Mouse (Mus musculus) liver, embryonic 14.5 days (tissue): ENCODE data around the gene Prkar1a.

Experiments
- CTCF ChIP-seq: IDR thresholded peaks from 2 replicates; pipeline ENCODE4 v1.5.1; 2016; ENCODE audit warnings: antibody characterized with exemption, low read depth, control low read depth
- EP300 ChIP-seq: IDR thresholded peaks from 2 replicates; pipeline ENCODE4 v1.6.1; 2016; ENCODE audit warnings: antibody characterized with exemption, low read depth

- TF ChIP-seq CTCF (no peak), EP300 (no peak)
These were observed 56.8 kb downstream of the Prkar1a start for GRCm38 (mm10) chr11:109706055-109706412.
